Mouse (Mus musculus) bone marrow, adult 2 months (tissue): Measurements from ENCODE around the gene Zfp775. TPM values are rescaled to one million over a fixed set of nuclear protein-coding genes. Genes with fewer than 3 reads are reported as not detected.

Experiments
- H3K27ac ChIP-seq: fragments of 200-500 bp; 2 replicates; pipeline ENCODE4 v1.5.1; 2012; ENCODE audit warnings: low read depth, mild to moderate bottlenecking, control low read depth, inconsistent platforms, low read length; ENCODE audit not compliant: control insufficient read depth, poor library complexity, insufficient read depth
- H3K4me1 ChIP-seq: fragments of 200-500 bp; 2 replicates; pipeline ENCODE4 v1.6.1; 2011; ENCODE audit warnings: low read length; ENCODE audit not compliant: control insufficient read depth, insufficient read depth
- H3K4me3 ChIP-seq: fragments of 200-500 bp; replicated peaks from 2 replicates; pipeline ENCODE3; 2011; ENCODE audit warnings: mild to moderate bottlenecking, low read depth, low read length, control low read depth; ENCODE audit not compliant: control insufficient read depth
- CTCF ChIP-seq: fragments of 200-500 bp; IDR thresholded peaks from 2 replicates; pipeline ENCODE4 v1.5.1; 2011; ENCODE audit warnings: low read length, control low read depth; ENCODE audit not compliant: control insufficient read depth, insufficient read depth
- POLR2A ChIP-seq: fragments of 200-500 bp; IDR thresholded peaks from 2 replicates; pipeline ENCODE4 v1.6.1; 2011; ENCODE audit warnings: low read depth, mild to moderate bottlenecking, control low read depth, low read length, borderline replicate concordance; ENCODE audit not compliant: control insufficient read depth
- WGBS: fragments of 180-500 bp; shearing (Covaris S2); methylation state at CpG from one replicate; pipeline ENCODE4 v1.1.7; 2018; 5-methylcytosine and 5-hydroxymethylcytosine counted together
- polyA plus RNA-seq: library from polyadenylated mRNA; stranded (reverse); fragments of >200 nt; gene quantifications from 2 replicates; pipeline ENCODE4 v1.2.4, GENCODE M21; 2011; ENCODE audit warnings: low replicate concordance; ENCODE audit not compliant: missing spikeins, insufficient read depth, insufficient read length

Zfp775 gene
- polyA plus RNA-seq, 1 experiment = 1.1 TPM

GRCm38 (mm10) chr6:48579215-48579648 is 22.6 kb upstream of the Zfp775 start:
- no peak for TF ChIP-seq CTCF
- TF ChIP-seq POLR2A = no peak
- WGBS = under 1% methylated on average over 5 of the region's 5 CpGs
- Histone ChIP-seq H3K4me3 (no peak overlapping the region), H3K4me1 (no peaks in the 10 kb centered on the region), H3K27ac (no peak overlapping the region)

- no peaks in the 10 kb centered on the region for H3K4me1 ChIP-seq
- TF ChIP-seq CTCF (no peak), POLR2A (no peak)
- H3K27ac ChIP-seq = no peak overlapping the region
- H3K4me3 ChIP-seq = no peak overlapping the region
- 69% methylated on average over 3 of the region's 3 CpGs for WGBS
Measured at GRCm38 (mm10) chr6:48581257-48581656, 20.6 kb upstream of the Zfp775 start.

- no peak overlapping the region for H3K4me3 ChIP-seq
- no peaks in the 10 kb centered on the region for H3K4me1 ChIP-seq
- no peak overlapping the region for H3K27ac ChIP-seq
- TF ChIP-seq CTCF (0 out of 2 replicates have a peak, but pooled peaks have one; percentile 14), POLR2A (no peak)
- WGBS = 77% methylated on average over 3 of the region's 3 CpGs
Measured at GRCm38 (mm10) chr6:48582037-48582436, 19.8 kb upstream of the Zfp775 start.

GRCm38 (mm10) chr6:48589194-48589750 is 12.6 kb upstream of the Zfp775 start, which contains the start of gene Gm45021:
Gene Gm45021, plus strand, starts transcription at chr6:48589610.
- no peaks in the 10 kb centered on the region; the same call in none of the 2 replicates for H3K4me1 ChIP-seq
- no peak within 1 kb of the TSS; the same call in 1 of the 2 replicates for H3K27ac ChIP-seq
- no peak for TF ChIP-seq CTCF
- no peak for TF ChIP-seq POLR2A
- H3K4me3 ChIP-seq = no peak within 1 kb of the TSS
- WGBS = 7% methylated on average over 6 of the region's 6 CpGs

- 71% methylated on average over 3 of the region's 3 CpGs for WGBS
- H3K27ac ChIP-seq = no peak overlapping the region
- no peak overlapping the region for H3K4me3 ChIP-seq
- no peak for TF ChIP-seq POLR2A
- TF ChIP-seq CTCF = no peak
- no peaks in the 10 kb centered on the region; the same call in none of the 2 replicates for H3K4me1 ChIP-seq
Measured at GRCm38 (mm10) chr6:48591221-48591845, 10.5 kb upstream of the Zfp775 start.

- WGBS = 61% methylated on average over 6 of the region's 6 CpGs
- TF ChIP-seq POLR2A (no peak), CTCF (no peak)
- H3K4me3 ChIP-seq = no peak overlapping the region
- H3K27ac ChIP-seq = no peak overlapping the region
- no peaks in the 10 kb centered on the region; the same call in none of the 2 replicates for H3K4me1 ChIP-seq
Measured at GRCm38 (mm10) chr6:48591871-48592270, 10.0 kb upstream of the Zfp775 start.

GRCm38 (mm10) chr6:48593158-48594042 is 8.5 kb upstream of the Zfp775 start, which contains the start of the genes Repin1 and Gm44965:
Gene Repin1, plus strand, starts transcription at chr6:48593883.
Gene Gm44965, plus strand, starts transcription at chr6:48593941.
- 2% methylated on average over 45 of the region's 45 CpGs for WGBS
- peak; percentile 20; the same call in 1 of the 2 replicates for TF ChIP-seq POLR2A
- no peak; the same call in 1 of the 2 replicates for TF ChIP-seq CTCF
- no peaks in the 10 kb centered on the region; the same call in none of the 2 replicates for H3K4me1 ChIP-seq
- H3K4me3 ChIP-seq = peak within 1 kb of the TSS; percentile 86
- peak within 1 kb of the TSS; percentile 64 for H3K27ac ChIP-seq

- peak; percentile 1; the same call in 1 of the 2 replicates for TF ChIP-seq POLR2A
- no peak for TF ChIP-seq CTCF
- H3K4me3 ChIP-seq = peak overlapping the region; percentile 86
- H3K27ac ChIP-seq = peak overlapping the region; percentile 64
- 1% methylated on average over 41 of the region's 41 CpGs for WGBS
- H3K4me1 ChIP-seq = no peaks in the 10 kb centered on the region; the same call in none of the 2 replicates
Measured at GRCm38 (mm10) chr6:48594043-48594738, 7.7 kb upstream of the Zfp775 start.
